Mouse (Mus musculus): ENCODE results near the gene Ctns. TPM values are rescaled to one million over a fixed set of nuclear protein-coding genes. Genes with fewer than 3 reads are reported as not detected.

Ctns gene
- polyA plus RNA-seq, 1 experiment, result 15.4 TPM

DNA sequence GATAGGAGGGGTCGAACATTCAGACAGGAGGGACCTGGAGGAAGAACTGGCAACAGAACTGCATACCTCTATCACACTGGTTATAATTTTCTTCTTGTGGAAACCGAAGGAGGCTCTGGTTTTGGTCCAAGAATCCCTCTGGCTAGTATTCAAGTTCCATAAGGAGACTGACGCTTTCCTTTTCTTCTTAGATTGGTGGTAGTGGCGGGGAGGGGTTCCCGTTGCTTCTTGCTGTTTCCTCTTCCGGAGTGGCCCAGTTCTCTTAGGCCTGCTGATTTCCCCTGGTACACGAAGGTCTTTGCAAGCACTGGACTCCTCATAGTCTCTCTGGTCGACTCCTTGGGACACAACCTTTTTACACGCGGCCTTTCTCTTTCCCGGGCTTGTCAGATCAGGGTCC lies 61.7 kb downstream of the Ctns start:
- H3K36me3 ChIP-seq (ENCODE audit: control insufficient read depth, insufficient read depth, low read length, poor library complexity, severe bottlenecking), result peaks cover 42% of the 10 kb centered on the region
- no peak overlapping the region for H3K27ac ChIP-seq (ENCODE audit: insufficient read depth, low read length)
- no peaks in the 10 kb centered on the region for H3K27me3 ChIP-seq (ENCODE audit: control insufficient read depth, insufficient read depth, low read length, poor library complexity, severe bottlenecking)
- TF ChIP-seq POLR2A (IDR thresholded peaks at IDR 0.05; ENCODE audit: insufficient read depth, low read length), result no peak
- no peak for TF ChIP-seq CTCF (IDR thresholded peaks at IDR 0.05; ENCODE audit: low read depth, low read length)
- no peak for TF ChIP-seq EP300 (IDR thresholded peaks at IDR 0.05; ENCODE audit: insufficient read depth, low read depth, low read length)
- H3K9me3 ChIP-seq (replicated peaks; ENCODE audit: control insufficient read depth, insufficient read depth, low read length, poor library complexity, severe bottlenecking), result peaks cover 14% of the 10 kb centered on the region; the same call in 1 of the 2 replicates
- peak overlapping the region; percentile 93 for H3K9ac ChIP-seq (ENCODE audit: low read depth, poor library complexity, severe bottlenecking)
- no peaks in the 10 kb centered on the region for H3K4me1 ChIP-seq (ENCODE audit: control insufficient read depth, insufficient read depth, low read length)
- H3K4me3 ChIP-seq (ENCODE audit: low read depth, low read length), result peak overlapping the region; percentile 93

DNA sequence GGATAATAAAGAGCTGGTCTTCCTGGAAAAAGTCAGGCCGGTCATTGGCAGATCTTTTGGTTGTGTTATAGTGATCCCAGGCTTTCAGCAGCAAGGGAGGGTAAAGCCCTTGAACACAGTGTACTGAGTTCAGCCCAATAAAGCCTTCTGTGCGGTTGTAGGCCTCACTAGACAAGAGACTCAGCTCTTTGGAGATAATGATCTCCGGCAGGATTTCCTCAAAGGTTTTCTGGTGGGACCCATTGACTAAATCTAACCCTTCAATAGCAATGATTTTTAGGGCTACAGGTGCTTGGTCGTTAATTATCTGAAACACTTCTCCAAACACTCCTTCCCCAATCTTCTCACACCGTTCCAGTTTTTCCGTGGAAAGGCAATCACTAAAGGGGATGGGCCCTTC lies 62.3 kb downstream of the Ctns start:
- Histone ChIP-seq H3K4me3 (ENCODE audit: low read depth, low read length) (no peak overlapping the region; the same call in 1 of the 2 replicates), H3K36me3 (ENCODE audit: control insufficient read depth, insufficient read depth, low read length, poor library complexity, severe bottlenecking) (peaks cover 42% of the 10 kb centered on the region), H3K27me3 (ENCODE audit: control insufficient read depth, insufficient read depth, low read length, poor library complexity, severe bottlenecking) (no peaks in the 10 kb centered on the region), H3K9me3 (replicated peaks; ENCODE audit: control insufficient read depth, insufficient read depth, low read length, poor library complexity, severe bottlenecking) (peaks cover 14% of the 10 kb centered on the region; the same call in 1 of the 2 replicates), H3K9ac (ENCODE audit: low read depth, poor library complexity, severe bottlenecking) (peak overlapping the region; percentile 93), H3K4me1 (ENCODE audit: control insufficient read depth, insufficient read depth, low read length) (no peaks in the 10 kb centered on the region), H3K27ac (ENCODE audit: insufficient read depth, low read length) (no peak overlapping the region)
- TF ChIP-seq POLR2A (IDR thresholded peaks at IDR 0.05; ENCODE audit: insufficient read depth, low read length) (no peak), EP300 (IDR thresholded peaks at IDR 0.05; ENCODE audit: insufficient read depth, low read depth, low read length) (no peak), CTCF (IDR thresholded peaks at IDR 0.05; ENCODE audit: low read depth, low read length) (no peak)

DNA sequence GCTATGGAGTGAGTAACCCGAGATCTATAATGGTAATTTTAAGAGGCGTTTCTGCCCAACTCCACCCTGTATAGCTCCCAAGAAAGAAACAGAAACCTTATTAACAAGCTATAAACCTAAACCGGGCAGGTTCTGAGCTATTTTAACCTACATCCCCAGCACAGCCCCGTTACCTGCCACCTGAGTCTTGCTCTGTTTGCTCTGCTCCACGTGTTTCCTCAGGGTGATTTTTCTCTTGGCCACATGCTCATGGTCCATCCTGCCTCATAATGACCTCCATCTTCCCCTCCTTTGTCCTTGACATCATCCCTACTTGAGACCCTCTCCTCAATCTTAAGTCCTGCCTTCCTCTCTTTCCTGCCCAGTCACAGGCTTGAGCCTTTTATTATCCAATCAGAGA lies 64.6 kb downstream of the Ctns start:
- Histone ChIP-seq H3K4me1 (ENCODE audit: control insufficient read depth, insufficient read depth, low read length) (no peaks in the 10 kb centered on the region), H3K27ac (ENCODE audit: insufficient read depth, low read length) (no peak overlapping the region), H3K4me3 (ENCODE audit: low read depth, low read length) (no peak overlapping the region), H3K27me3 (ENCODE audit: control insufficient read depth, insufficient read depth, low read length, poor library complexity, severe bottlenecking) (no peaks in the 10 kb centered on the region), H3K36me3 (ENCODE audit: control insufficient read depth, insufficient read depth, low read length, poor library complexity, severe bottlenecking) (peaks cover 42% of the 10 kb centered on the region), H3K9me3 (replicated peaks; ENCODE audit: control insufficient read depth, insufficient read depth, low read length, poor library complexity, severe bottlenecking) (peaks cover 14% of the 10 kb centered on the region; the same call in 1 of the 2 replicates), H3K9ac (ENCODE audit: low read depth, poor library complexity, severe bottlenecking) (no peak overlapping the region)
- TF ChIP-seq CTCF (IDR thresholded peaks at IDR 0.05; ENCODE audit: low read depth, low read length) (no peak), EP300 (IDR thresholded peaks at IDR 0.05; ENCODE audit: insufficient read depth, low read depth, low read length) (no peak), POLR2A (IDR thresholded peaks at IDR 0.05; ENCODE audit: insufficient read depth, low read length) (no peak)

Other genes starting within 250 kb of the Ctns start
- 3.6 and 3.7 TPM in 2 replicates for gene Atp2a3, start 237.9 kb downstream of the Ctns start, polyA plus RNA-seq (2011; ENCODE audit: insufficient read depth, insufficient read length, low read depth, missing spikeins)
- gene P2rx1, start 199.9 kb downstream of the Ctns start, polyA plus RNA-seq (2011; ENCODE audit: insufficient read depth, insufficient read length, low read depth, missing spikeins), result not detected in 2 replicates
- 3.0 and 3.1 TPM in 2 replicates for gene Camkk1, start 180.0 kb downstream of the Ctns start, polyA plus RNA-seq (2011; ENCODE audit: insufficient read depth, insufficient read length, low read depth, missing spikeins)
- gene Ncbp3, start 151.3 kb downstream of the Ctns start, polyA plus RNA-seq (2011; ENCODE audit: insufficient read depth, insufficient read length, low read depth, missing spikeins), result 17.9 TPM in 2 replicates
- gene Itgae, start 108.5 kb downstream of the Ctns start, polyA plus RNA-seq (2011; ENCODE audit: insufficient read depth, insufficient read length, low read depth, missing spikeins), result 0.29 and 0.78 TPM in 2 replicates
- gene Haspin, start 60.7 kb downstream of the Ctns start, polyA plus RNA-seq (2011; ENCODE audit: insufficient read depth, insufficient read length, low read depth, missing spikeins), result 13.0 and 14.0 TPM in 2 replicates
- 0.42 and 0.55 TPM in 2 replicates for gene P2rx5, start 38.6 kb downstream of the Ctns start, polyA plus RNA-seq (2011; ENCODE audit: insufficient read depth, insufficient read length, low read depth, missing spikeins)
- 51.9 TPM in 2 replicates for gene Emc6, start 22.0 kb downstream of the Ctns start, polyA plus RNA-seq (2011; ENCODE audit: insufficient read depth, insufficient read length, low read depth, missing spikeins)
- 36.2 and 37.1 TPM in 2 replicates for gene Tax1bp3, start 22.0 kb downstream of the Ctns start, polyA plus RNA-seq (2011; ENCODE audit: insufficient read depth, insufficient read length, low read depth, missing spikeins)
- gene Shpk, start 418 bp upstream of the Ctns start, polyA plus RNA-seq (2011; ENCODE audit: insufficient read depth, insufficient read length, low read depth, missing spikeins), result 0.93 and 0.94 TPM in 2 replicates
- not detected in 2 replicates for gene Trpv1, start 35.2 kb upstream of the Ctns start, polyA plus RNA-seq (2011; ENCODE audit: insufficient read depth, insufficient read length, low read depth, missing spikeins)
- 0.11 TPM in 1 of 2 replicates, not detected in the other for gene Trpv3, start 68.3 kb upstream of the Ctns start, polyA plus RNA-seq (2011; ENCODE audit: insufficient read depth, insufficient read length, low read depth, missing spikeins)
- gene Aspa, start 130.6 kb upstream of the Ctns start, polyA plus RNA-seq (2011; ENCODE audit: insufficient read depth, insufficient read length, low read depth, missing spikeins), result 2.1 and 3.7 TPM in 2 replicates
- not detected in 2 replicates for gene Gm49340, start 130.7 kb upstream of the Ctns start, polyA plus RNA-seq (2011; ENCODE audit: insufficient read depth, insufficient read length, low read depth, missing spikeins)
- gene Spata22, start 130.7 kb upstream of the Ctns start, polyA plus RNA-seq (2011; ENCODE audit: insufficient read depth, insufficient read length, low read depth, missing spikeins), result 2.2 and 3.0 TPM in 2 replicates
- gene Olfr20, start 151.7 kb upstream of the Ctns start, polyA plus RNA-seq (2011; ENCODE audit: insufficient read depth, insufficient read length, low read depth, missing spikeins), result not detected in 2 replicates
- gene Olfr376, start 172.2 kb upstream of the Ctns start, polyA plus RNA-seq (2011; ENCODE audit: insufficient read depth, insufficient read length, low read depth, missing spikeins), result not detected in 2 replicates
- gene Olfr1, start 200.6 kb upstream of the Ctns start, polyA plus RNA-seq (2011; ENCODE audit: insufficient read depth, insufficient read length, low read depth, missing spikeins), result not detected in 2 replicates
- gene Olfr378, start 229.4 kb upstream of the Ctns start, polyA plus RNA-seq (2011; ENCODE audit: insufficient read depth, insufficient read length, low read depth, missing spikeins), result not detected in 2 replicates